Mouse (Mus musculus): ENCODE results near the gene Ern1. TPM values are rescaled to one million over a fixed set of nuclear protein-coding genes. Genes with fewer than 3 reads are reported as not detected.
A peak's percentile ranks its signal among the peaks of the same experiment; 100 is the strongest.

Ern1 gene
- polyA plus RNA-seq, 1 experiment from 2014 or later, result 7.5 TPM

- Histone ChIP-seq H3K27me3 (replicated peaks) (no peaks in the 10 kb centered on the region), H3K9me3 (no peaks in the 10 kb centered on the region), H3K4me2 (no peak overlapping the region), H3K36me3 (no peaks in the 10 kb centered on the region), H3K27ac (0 out of 2 replicates have a peak overlapping the region, but pooled peaks have one; percentile 26), H3K4me3 (replicated peaks) (no peak overlapping the region), H3K4me1 (peaks cover 15% of the 10 kb centered on the region), H3K9ac (no peak overlapping the region)
- 68% methylated on average over 5 of the region's 5 CpGs for WGBS
- peak; percentile 5; the same call in 1 of the 2 replicates for ATAC-seq (ENCODE audit: insufficient read depth, low FRiP score, low read depth)
Observed at GRCm38 (mm10) chr11:106374979-106375378, 112.7 kb downstream of the Ern1 start.

- 27% methylated on average over 9 of the region's 9 CpGs for WGBS
- H3K9me3 ChIP-seq, result no peaks in the 10 kb centered on the region
- H3K4me1 ChIP-seq, result peaks cover 15% of the 10 kb centered on the region
- H3K9ac ChIP-seq, result no peak overlapping the region
- no peak overlapping the region for H3K4me3 ChIP-seq (replicated peaks)
- no peak overlapping the region for H3K4me2 ChIP-seq
- no peaks in the 10 kb centered on the region for H3K27me3 ChIP-seq (replicated peaks)
- peak; percentile 69 for ATAC-seq (ENCODE audit: insufficient read depth, low FRiP score, low read depth)
- H3K36me3 ChIP-seq, result no peaks in the 10 kb centered on the region
- 0 out of 2 replicates have a peak overlapping the region, but pooled peaks have one; percentile 26 for H3K27ac ChIP-seq
Observed at GRCm38 (mm10) chr11:106374559-106374958, 113.1 kb downstream of the Ern1 start.

- Histone ChIP-seq H3K4me1 (peaks cover 15% of the 10 kb centered on the region), H3K27me3 (replicated peaks) (no peaks in the 10 kb centered on the region), H3K9ac (no peak overlapping the region), H3K4me3 (replicated peaks) (no peak overlapping the region), H3K27ac (0 out of 2 replicates have a peak overlapping the region, but pooled peaks have one; percentile 18), H3K36me3 (no peaks in the 10 kb centered on the region), H3K4me2 (no peak overlapping the region), H3K9me3 (no peaks in the 10 kb centered on the region)
- WGBS, result 43% methylated on average over 11 of the region's 11 CpGs
- no peak for ATAC-seq (ENCODE audit: insufficient read depth, low FRiP score, low read depth)
Observed at GRCm38 (mm10) chr11:106373998-106374397, 113.7 kb downstream of the Ern1 start.

- Histone ChIP-seq H3K27me3 (replicated peaks) (no peaks in the 10 kb centered on the region), H3K36me3 (no peaks in the 10 kb centered on the region), H3K9me3 (no peaks in the 10 kb centered on the region), H3K27ac (no peak overlapping the region), H3K4me3 (replicated peaks) (no peak overlapping the region), H3K9ac (no peak overlapping the region), H3K4me2 (no peak overlapping the region), H3K4me1 (peaks cover 13% of the 10 kb centered on the region)
- no peak for ATAC-seq (ENCODE audit: insufficient read depth, low FRiP score, low read depth)
- 7% methylated on average over 3 of the region's 3 CpGs for WGBS
Observed at GRCm38 (mm10) chr11:106366316-106366715, 121.3 kb downstream of the Ern1 start.

- H3K9ac ChIP-seq, result no peak within 1 kb of the TSS
- no peaks in the 10 kb centered on the region for H3K27me3 ChIP-seq (replicated peaks)
- H3K9me3 ChIP-seq, result no peaks in the 10 kb centered on the region
- H3K27ac ChIP-seq, result no peak within 1 kb of the TSS
- peaks cover 13% of the 10 kb centered on the region for H3K4me1 ChIP-seq
- H3K4me3 ChIP-seq (replicated peaks), result no peak within 1 kb of the TSS
- 51% methylated on average over 10 of the region's 10 CpGs for WGBS
- ATAC-seq (ENCODE audit: insufficient read depth, low FRiP score, low read depth), result no peak
- no peaks in the 10 kb centered on the region for H3K36me3 ChIP-seq
- H3K4me2 ChIP-seq, result peak within 1 kb of the TSS; percentile 13; the same call in 1 of the 2 replicates
Observed at GRCm38 (mm10) chr11:106365366-106365765, 122.3 kb downstream of the Ern1 start, which contains the start of gene Prr29. TSS of gene Prr29 (plus strand) at chr11:106365472.

GRCm38 (mm10) chr11:106364712-106365111, 122.9 kb downstream of the Ern1 start:
- no peaks in the 10 kb centered on the region for H3K9me3 ChIP-seq
- no peak overlapping the region for H3K9ac ChIP-seq
- no peak overlapping the region for H3K27ac ChIP-seq
- no peak for ATAC-seq (ENCODE audit: insufficient read depth, low FRiP score, low read depth)
- WGBS, result 12% methylated on average over 11 of the region's 11 CpGs
- peak overlapping the region; percentile 13; the same call in 1 of the 2 replicates for H3K4me2 ChIP-seq
- peaks cover 13% of the 10 kb centered on the region for H3K4me1 ChIP-seq
- no peak overlapping the region for H3K4me3 ChIP-seq (replicated peaks)
- H3K36me3 ChIP-seq, result no peaks in the 10 kb centered on the region
- no peaks in the 10 kb centered on the region for H3K27me3 ChIP-seq (replicated peaks)

GRCm38 (mm10) chr11:106359350-106359749, 128.3 kb downstream of the Ern1 start:
- Histone ChIP-seq H3K4me1 (0 out of 2 replicates have a peak, but pooled peaks cover 4% of the 10 kb centered on the region), H3K4me2 (no peak overlapping the region), H3K36me3 (no peaks in the 10 kb centered on the region), H3K27ac (no peak overlapping the region), H3K27me3 (replicated peaks) (no peaks in the 10 kb centered on the region; the same call in 1 of the 2 replicates), H3K4me3 (replicated peaks) (no peak overlapping the region), H3K9me3 (no peaks in the 10 kb centered on the region), H3K9ac (no peak overlapping the region)
- WGBS, result 26% methylated on average over 5 of the region's 5 CpGs
- ATAC-seq (ENCODE audit: insufficient read depth, low FRiP score, low read depth), result no peak

GRCm38 (mm10) chr11:106355382-106356128, 132.1 kb downstream of the Ern1 start:
- Histone ChIP-seq H3K4me3 (replicated peaks) (no peak overlapping the region), H3K4me2 (no peak overlapping the region), H3K27ac (no peak overlapping the region), H3K9me3 (no peaks in the 10 kb centered on the region), H3K27me3 (replicated peaks) (no peaks in the 10 kb centered on the region; the same call in 1 of the 2 replicates), H3K36me3 (no peaks in the 10 kb centered on the region), H3K9ac (no peak overlapping the region), H3K4me1 (0 out of 2 replicates have a peak, but pooled peaks cover 4% of the 10 kb centered on the region)
- ATAC-seq (ENCODE audit: insufficient read depth, low FRiP score, low read depth), result no peak
- WGBS, result 46% methylated on average over 19 of the region's 19 CpGs

- H3K4me3 ChIP-seq (replicated peaks), result no peak overlapping the region
- no peak overlapping the region for H3K27ac ChIP-seq
- WGBS, result 39% methylated on average over 1 of the region's 1 CpGs
Observed at GRCm38 (mm10) chr11:106354181-106354580, 133.5 kb downstream of the Ern1 start.

GRCm38 (mm10) chr11:106353188-106353587, 134.5 kb downstream of the Ern1 start, which contains the start of gene Scn4a:
TSS of gene Scn4a (minus strand) at chr11:106353288.
- no peak for ATAC-seq (ENCODE audit: insufficient read depth, low FRiP score, low read depth)
- Histone ChIP-seq H3K4me3 (replicated peaks) (no peak within 1 kb of the TSS), H3K9me3 (no peaks in the 10 kb centered on the region), H3K27ac (no peak within 1 kb of the TSS), H3K9ac (no peak within 1 kb of the TSS), H3K4me1 (0 out of 2 replicates have a peak, but pooled peaks cover 4% of the 10 kb centered on the region), H3K36me3 (no peaks in the 10 kb centered on the region), H3K27me3 (replicated peaks) (no peaks in the 10 kb centered on the region), H3K4me2 (no peak within 1 kb of the TSS)
- WGBS, result 83% methylated on average over 12 of the region's 12 CpGs

More at GRCm38 (mm10) chr11:106354181-106354580, 133.5 kb downstream of the Ern1 start:
- no peaks in the 10 kb centered on the region for H3K9me3 ChIP-seq
- no peak for ATAC-seq (ENCODE audit: insufficient read depth, low FRiP score, low read depth)
- H3K4me2 ChIP-seq, result no peak overlapping the region
- 0 out of 2 replicates have a peak, but pooled peaks cover 4% of the 10 kb centered on the region for H3K4me1 ChIP-seq
- no peaks in the 10 kb centered on the region for H3K27me3 ChIP-seq (replicated peaks)
- no peaks in the 10 kb centered on the region for H3K36me3 ChIP-seq
- no peak overlapping the region for H3K9ac ChIP-seq

GRCm38 (mm10) chr11:106351941-106352340, 135.7 kb downstream of the Ern1 start:
- H3K4me2 ChIP-seq, result no peak overlapping the region
- ATAC-seq (ENCODE audit: insufficient read depth, low FRiP score, low read depth), result no peak
- no peak overlapping the region for H3K4me3 ChIP-seq (replicated peaks)
- H3K4me1 ChIP-seq, result 0 out of 2 replicates have a peak, but pooled peaks cover 4% of the 10 kb centered on the region
- 81% methylated on average over 4 of the region's 4 CpGs for WGBS
- no peaks in the 10 kb centered on the region for H3K9me3 ChIP-seq
- no peak overlapping the region for H3K27ac ChIP-seq
- H3K36me3 ChIP-seq, result no peaks in the 10 kb centered on the region
- no peaks in the 10 kb centered on the region for H3K27me3 ChIP-seq (replicated peaks)
- H3K9ac ChIP-seq, result no peak overlapping the region

GRCm38 (mm10) chr11:106351253-106351652, 136.4 kb downstream of the Ern1 start:
- 0 out of 2 replicates have a peak, but pooled peaks cover 4% of the 10 kb centered on the region for H3K4me1 ChIP-seq
- no peak overlapping the region for H3K9ac ChIP-seq
- H3K4me3 ChIP-seq (replicated peaks), result no peak overlapping the region
- no peak for ATAC-seq (ENCODE audit: insufficient read depth, low FRiP score, low read depth)
- 64% methylated on average over 3 of the region's 3 CpGs for WGBS
- no peaks in the 10 kb centered on the region for H3K36me3 ChIP-seq
- no peaks in the 10 kb centered on the region for H3K27me3 ChIP-seq (replicated peaks)
- H3K27ac ChIP-seq, result no peak overlapping the region
- no peaks in the 10 kb centered on the region for H3K9me3 ChIP-seq
- H3K4me2 ChIP-seq, result no peak overlapping the region
